ENCODE assay signal across 22 mouse cellular contexts in the genomic region with DNA sequence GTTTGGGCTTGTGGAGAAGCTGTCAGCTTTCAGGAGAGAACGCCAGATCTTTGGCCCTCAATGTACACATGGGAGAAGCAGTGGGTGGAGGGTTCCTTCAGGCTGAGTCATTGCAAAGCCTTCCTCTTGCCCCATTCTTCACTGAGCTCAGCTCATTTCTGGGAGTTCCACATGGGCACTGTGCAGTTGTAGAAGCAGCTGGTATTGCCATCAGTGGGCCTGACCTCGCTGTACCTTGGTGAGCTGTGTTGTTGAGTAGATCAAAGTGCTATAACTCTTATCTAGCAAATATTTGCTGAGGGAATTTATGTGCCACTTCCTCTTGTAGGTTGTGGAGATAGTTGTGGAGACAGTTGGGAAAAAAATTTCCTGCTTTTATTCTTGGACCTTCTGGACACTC.
A peak's percentile ranks its signal among the peaks of the same experiment; 100 is the strongest.
DNase-seq lines count a peak whose midpoint lies in the region; ATAC-seq lines count a peak whose summit lies in the region.
"Had no signal": no experiment of that assay in that cellular context is flagged by ENCODE, and none has a peak within 500 bp of the region (broad histone marks: within the 10 kb centered on the region; RNA-seq: fewer than 3 reads in every experiment).

No protein-coding gene starts in this region.

- H3K4me1 ChIP-seq in stomach, embryonic 16.5 days (ENCODE audit: control insufficient read depth, insufficient read depth, low read length), result no peaks in the 10 kb centered on the region
- H3K4me1 ChIP-seq in hindbrain, embryonic 10.5 days (replicated peaks), result peaks cover 8% of the 10 kb centered on the region
- no peaks in the 10 kb centered on the region for H3K4me1 ChIP-seq in kidney, embryonic 14.5 days (ENCODE audit: control insufficient read depth, insufficient read depth, low read length)

- no peaks in the 10 kb centered on the region for H3K27me3 ChIP-seq in stomach, embryonic 16.5 days (ENCODE audit: control insufficient read depth, insufficient read depth, low read length)
- no peaks in the 10 kb centered on the region for H3K27me3 ChIP-seq in hindbrain, embryonic 10.5 days (ENCODE audit: insufficient read depth, poor library complexity, severe bottlenecking)
- H3K27me3 ChIP-seq in kidney, embryonic 14.5 days (ENCODE audit: control insufficient read depth, insufficient read depth, low read length), result no peaks in the 10 kb centered on the region
- H3K27me3 ChIP-seq: CH12.LX; embryonic facial prominence, embryonic 12.5 days; Patski had no signal

- peak; percentile 86; the same call in 1 of the 2 replicates for ATAC-seq in stomach, embryonic 16.5 days (ENCODE audit: insufficient read depth, low FRiP score)
- no peak for ATAC-seq in kidney, embryonic 14.5 days (ENCODE audit: low FRiP score, low TSS enrichment)
- ATAC-seq: activated CD4-positive, CD25-positive, alpha-beta regulatory T cell, adult 4 months; forebrain, embryonic 15.5 days; Patski had no signal

- H3K9me3 ChIP-seq in stomach, embryonic 16.5 days (replicated peaks; ENCODE audit: control insufficient read depth, low read length), result no peaks in the 10 kb centered on the region
- no peaks in the 10 kb centered on the region for H3K9me3 ChIP-seq in hindbrain, embryonic 10.5 days
- H3K9me3 ChIP-seq in kidney, embryonic 14.5 days (ENCODE audit: control insufficient read depth, low read length), result no peaks in the 10 kb centered on the region
- H3K9me3 ChIP-seq: embryonic facial prominence, embryonic 12.5 days; forebrain, embryonic 15.5 days; heart, embryonic 10.5 days had no signal

- no peaks in the 10 kb centered on the region for H3K36me3 ChIP-seq in stomach, embryonic 16.5 days (ENCODE audit: control insufficient read depth, insufficient read depth, low read length)
- no peaks in the 10 kb centered on the region for H3K36me3 ChIP-seq in hindbrain, embryonic 10.5 days
- no peaks in the 10 kb centered on the region for H3K36me3 ChIP-seq in kidney, embryonic 14.5 days (ENCODE audit: control insufficient read depth, insufficient read depth, low read length)
- H3K36me3 ChIP-seq: embryonic facial prominence, embryonic 12.5 days; forebrain, embryonic 15.5 days; heart, embryonic 10.5 days had no signal

- DNase-seq in urinary bladder, postnatal 14 days (ENCODE audit: low spot score), result peak; percentile 12
- no peak for DNase-seq in urinary bladder, postnatal 36 days (ENCODE audit: low spot score in 2 of 2)
- peak; percentile 54 for DNase-seq in large intestine, adult 2 months (ENCODE audit: low read depth, low spot score)
- no peak for DNase-seq in hindbrain, embryonic 10.5 days (ENCODE audit: low spot score)
- DNase-seq in lung, postnatal 4 days, result no peak
- DNase-seq: adrenal gland, adult 2 months; adrenal gland, postnatal 25 days; cerebellum, adult 18-20 months; cerebellum, adult 9-11 months; gastrocnemius, postnatal 36 days; heart, adult 11 months; heart, postnatal 10 days; heart, postnatal 4 days had no signal

- no peak overlapping the region for H3K4me3 ChIP-seq in stomach, embryonic 16.5 days (replicated peaks; ENCODE audit: low read length)
- no peak overlapping the region for H3K4me3 ChIP-seq in hindbrain, embryonic 10.5 days
- H3K4me3 ChIP-seq in kidney, embryonic 14.5 days (ENCODE audit: low read length), result no peak overlapping the region
- H3K4me3 ChIP-seq: embryonic facial prominence, embryonic 12.5 days; forebrain, embryonic 15.5 days; heart, embryonic 10.5 days had no signal

- WGBS in large intestine, adult 2 months, result 37% methylated on average over 2 of the region's 2 CpGs
- 53% methylated on average over 2 of the region's 2 CpGs for WGBS in stomach, embryonic 16.5 days
- WGBS in hindbrain, embryonic 10.5 days, result 86% methylated on average over 2 of the region's 2 CpGs
- WGBS in kidney, embryonic 14.5 days, result 80% methylated on average over 2 of the region's 2 CpGs

- H3K4me2 ChIP-seq in stomach, embryonic 16.5 days (ENCODE audit: low read depth, low read length), result no peak overlapping the region
- no peak overlapping the region for H3K4me2 ChIP-seq in kidney, embryonic 14.5 days (replicated peaks; ENCODE audit: low read depth, low read length)
- H3K4me2 ChIP-seq: embryonic facial prominence, embryonic 12.5 days; forebrain, embryonic 15.5 days; hindbrain, embryonic 14.5 days had no signal

- H3K9ac ChIP-seq in stomach, embryonic 16.5 days (ENCODE audit: low read length), result no peak overlapping the region
- H3K9ac ChIP-seq in kidney, embryonic 14.5 days (ENCODE audit: low read depth, low read length), result no peak overlapping the region
- H3K9ac ChIP-seq: embryonic facial prominence, embryonic 12.5 days; forebrain, embryonic 15.5 days; hindbrain, embryonic 14.5 days had no signal

- no peak overlapping the region for H3K27ac ChIP-seq in stomach, embryonic 16.5 days (ENCODE audit: low read length)
- no peak overlapping the region for H3K27ac ChIP-seq in hindbrain, embryonic 10.5 days
- H3K27ac ChIP-seq in kidney, embryonic 14.5 days (ENCODE audit: low read depth, low read length), result no peak overlapping the region
- H3K27ac ChIP-seq: embryonic facial prominence, embryonic 12.5 days; forebrain, embryonic 15.5 days; heart, embryonic 10.5 days; hindbrain, embryonic 14.5 days had no signal

Comparison
In these comparisons a context has a peak if more than half of its experiments do, and no peak if none do; other contexts are left out.
1. DNase-seq: peak in urinary bladder, postnatal 14 days (single experiment) and large intestine, adult 2 months (single experiment); none in urinary bladder, postnatal 36 days (0 of 2), hindbrain, embryonic 10.5 days (single experiment) and lung, postnatal 4 days (0 of 2).